Mouse (Mus musculus): ENCODE measurements around the gene Ahcyl2.

DNA sequence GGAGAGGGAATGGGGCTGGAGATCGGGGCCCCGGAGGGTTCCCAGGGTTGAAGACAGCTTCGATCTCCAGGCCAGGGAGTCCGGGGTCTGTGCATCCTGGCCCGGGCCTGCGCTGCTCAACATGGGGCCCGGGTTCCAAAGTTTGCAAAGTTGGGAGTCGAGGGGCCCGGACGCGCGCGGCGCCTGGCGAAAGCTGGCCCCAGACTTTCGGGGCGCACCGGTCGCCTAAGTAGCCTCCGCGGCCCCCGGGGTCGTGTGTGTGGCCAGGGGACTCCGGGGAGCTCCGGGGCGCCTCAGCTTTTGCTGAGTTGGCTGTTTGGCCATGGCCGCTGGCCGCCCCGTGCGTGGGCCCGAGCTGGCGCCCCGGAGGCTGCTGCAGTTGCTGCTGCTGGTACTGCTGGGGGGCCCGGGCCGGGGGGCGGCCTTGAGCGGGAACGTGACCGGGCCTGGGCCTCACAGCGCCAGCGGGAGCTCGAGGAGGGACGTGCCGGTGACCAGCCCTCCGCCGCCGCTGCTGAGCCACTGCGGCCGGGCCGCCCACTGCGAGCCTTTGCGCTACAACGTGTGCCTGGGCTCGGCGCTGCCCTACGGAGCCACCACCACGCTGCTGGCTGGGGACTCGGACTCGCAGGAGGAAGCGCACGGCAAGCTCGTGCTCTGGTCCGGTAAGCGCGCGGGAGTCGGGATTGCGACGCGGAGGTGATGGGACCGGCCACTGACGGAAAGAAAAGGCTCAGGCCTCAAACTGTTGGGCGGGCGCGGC lies 31.9 kb upstream of the Ahcyl2 start:
- TF ChIP-seq CTCF (IDR thresholded peaks at IDR 0.05; ENCODE audit: low read depth) (no peak), EP300 (IDR thresholded peaks at IDR 0.05; ENCODE audit: low read depth) (no peak)
